Mouse (Mus musculus) stomach, postnatal 0 days (tissue): Measurements from ENCODE around the gene Thg1l. TPM values are rescaled to one million over a fixed set of nuclear protein-coding genes. Genes with fewer than 3 reads are reported as not detected.
A peak's percentile ranks its signal among the peaks of the same experiment; 100 is the strongest.

ENCODE experiments used
- ATAC-seq: fragments of 200-750 bp; cut with Nextera tagmentation; 2 replicates; pipeline ENCODE4 v1.8.0; 2017; ENCODE audit not compliant: low FRiP score, low TSS enrichment
- DNase-seq: peaks from one replicate; pipeline ENCODE4 v3.0.0-alpha.2; 2016; ENCODE audit warnings: low spot score
- H3K27ac ChIP-seq: fragments of 300-500 bp; sonication (generic); replicated peaks from 2 replicates; pipeline ENCODE4 v1.5.1; 2014; ENCODE audit warnings: mild to moderate bottlenecking, control low read depth
- H3K27me3 ChIP-seq: fragments of 300-500 bp; sonication (generic); 2 replicates; pipeline ENCODE4 v1.6.1; 2014; ENCODE audit warnings: low read length; ENCODE audit not compliant: control insufficient read depth, insufficient read depth
- H3K36me3 ChIP-seq: fragments of 300-500 bp; sonication (generic); 2 replicates; pipeline ENCODE4 v1.6.1; 2014; ENCODE audit warnings: low read length, mixed read lengths; ENCODE audit not compliant: control insufficient read depth, insufficient read depth
- H3K4me1 ChIP-seq: fragments of 300-500 bp; sonication (generic); replicated peaks from 2 replicates; pipeline ENCODE4 v1.6.1; 2014; ENCODE audit warnings: antibody characterized with exemption; ENCODE audit not compliant: control insufficient read depth, insufficient read depth
- H3K4me2 ChIP-seq: fragments of 300-500 bp; sonication (generic); replicated peaks from 2 replicates; pipeline ENCODE4 v1.6.1; 2014; ENCODE audit warnings: low read depth, mild to moderate bottlenecking, control low read depth, moderate library complexity
- H3K4me3 ChIP-seq: fragments of 300-500 bp; sonication (generic); 2 replicates; pipeline ENCODE4 v1.5.1; 2014; ENCODE audit warnings: low read depth, low read length, control low read depth
- H3K9ac ChIP-seq: fragments of 300-500 bp; sonication (generic); 2 replicates; pipeline ENCODE4 v1.6.1; 2014; ENCODE audit warnings: mild to moderate bottlenecking, low read length, control low read depth, mixed read lengths
- H3K9me3 ChIP-seq: fragments of 300-500 bp; sonication (generic); 2 replicates; pipeline ENCODE4 v1.6.1; 2016; ENCODE audit warnings: low read length; ENCODE audit not compliant: control insufficient read depth
- CTCF ChIP-seq: IDR thresholded peaks from 2 replicates; pipeline ENCODE4 v1.5.1; 2016; ENCODE audit warnings: antibody characterized with exemption, low read depth, mild to moderate bottlenecking, moderate library complexity
- EP300 ChIP-seq: optimal IDR thresholded peaks from 2 replicates; pipeline ENCODE3; 2016; ENCODE audit warnings: antibody characterized with exemption
- WGBS: fragments of 180-500 bp; shearing (Covaris S2); extraction: QIAGEN DNeasy Blood & Tissue Kit; methylation state at CpG from one replicate; pipeline ENCODE4 v1.1.7; 2014; 5-methylcytosine and 5-hydroxymethylcytosine counted together
- polyA plus RNA-seq: library from polyadenylated mRNA; unstranded; fragments of >200 nt; fragmentation: Nextera tagmentation; extraction: Ambion mirVana; gene quantifications from 2 replicates; pipeline ENCODE4 v1.2.1, GENCODE M21; 2015

Gene Thg1l
- polyA plus RNA-seq: 6.9 and 7.4 TPM in 2 replicates

- Histone ChIP-seq H3K4me2 (peak within 1 kb of the TSS; percentile 47), H3K9ac (peak within 1 kb of the TSS; percentile 50), H3K27ac (peak within 1 kb of the TSS; percentile 49; the same call in 1 of the 2 replicates), H3K4me3 (peak within 1 kb of the TSS; percentile 55), H3K36me3 (no peaks in the 10 kb centered on the region; the same call in 1 of the 2 replicates), H3K9me3 (no peaks in the 10 kb centered on the region), H3K4me1 (no peaks in the 10 kb centered on the region), H3K27me3 (no peaks in the 10 kb centered on the region)
- TF ChIP-seq EP300: peak; percentile 36
- TF ChIP-seq CTCF: peak; percentile 2; the same call in 1 of the 2 replicates
- DNase-seq (peak; percentile 93), ATAC-seq (peak; percentile 99)
- under 1% methylated on average over 32 of the region's 32 CpGs for WGBS
Measured at GRCm38 (mm10) chr11:45955127-45955627, at the start of gene Thg1l. TSS of gene Thg1l (minus strand) at chr11:45955494.

- WGBS: 51% methylated on average over 13 of the region's 13 CpGs
- ATAC-seq (no peak), DNase-seq (no peak)
- Histone ChIP-seq H3K4me2 (peak overlapping the region; percentile 42), H3K36me3 (no peaks in the 10 kb centered on the region), H3K27ac (no peak overlapping the region), H3K9me3 (no peaks in the 10 kb centered on the region), H3K9ac (no peak overlapping the region), H3K27me3 (no peaks in the 10 kb centered on the region), H3K4me3 (no peak overlapping the region), H3K4me1 (0 out of 2 replicates have a peak, but pooled peaks cover 4% of the 10 kb centered on the region)
- no peak for TF ChIP-seq EP300
- no peak for TF ChIP-seq CTCF
Measured at GRCm38 (mm10) chr11:45992087-45992486, 36.8 kb upstream of the Thg1l start.

GRCm38 (mm10) chr11:45991604-45992003 lies 36.3 kb upstream of the Thg1l start:
- H3K9me3 ChIP-seq: no peaks in the 10 kb centered on the region
- H3K36me3 ChIP-seq: no peaks in the 10 kb centered on the region
- DNase-seq (peak; percentile 44), ATAC-seq (0 out of 2 replicates have a peak, but pooled peaks have one; percentile 26)
- 0 out of 2 replicates have a peak overlapping the region, but pooled peaks have one; percentile 12 for H3K4me3 ChIP-seq
- H3K4me1 ChIP-seq: 0 out of 2 replicates have a peak, but pooled peaks cover 4% of the 10 kb centered on the region
- TF ChIP-seq EP300: no peak
- no peak for TF ChIP-seq CTCF
- 10% methylated on average over 16 of the region's 16 CpGs for WGBS
- H3K4me2 ChIP-seq: peak overlapping the region; percentile 42
- H3K27ac ChIP-seq: no peak overlapping the region
- H3K9ac ChIP-seq: 0 out of 2 replicates have a peak overlapping the region, but pooled peaks have one; percentile 23
- H3K27me3 ChIP-seq: no peaks in the 10 kb centered on the region

GRCm38 (mm10) chr11:45980893-45981253 lies 25.6 kb upstream of the Thg1l start:
- Histone ChIP-seq H3K4me3 (peak overlapping the region; percentile 50), H3K36me3 (no peaks in the 10 kb centered on the region), H3K27me3 (no peaks in the 10 kb centered on the region), H3K9ac (peak overlapping the region; percentile 84), H3K27ac (peak overlapping the region; percentile 56; the same call in 1 of the 2 replicates), H3K4me2 (peak overlapping the region; percentile 76), H3K9me3 (no peaks in the 10 kb centered on the region), H3K4me1 (no peaks in the 10 kb centered on the region)
- 40% methylated on average over 17 of the region's 19 CpGs for WGBS
- no peak; the same call in 1 of the 2 replicates for ATAC-seq
- DNase-seq: no peak
- TF ChIP-seq EP300: no peak
- TF ChIP-seq CTCF: no peak

- H3K27ac ChIP-seq: peak within 1 kb of the TSS; percentile 56; the same call in 1 of the 2 replicates
- H3K4me1 ChIP-seq: no peaks in the 10 kb centered on the region
- peak; percentile 70 for DNase-seq
- H3K9me3 ChIP-seq: no peaks in the 10 kb centered on the region
- peak within 1 kb of the TSS; percentile 84 for H3K9ac ChIP-seq
- H3K36me3 ChIP-seq: no peaks in the 10 kb centered on the region
- H3K4me2 ChIP-seq: peak within 1 kb of the TSS; percentile 76
- WGBS: 14% methylated on average over 64 of the region's 115 CpGs
- peak within 1 kb of the TSS; percentile 50 for H3K4me3 ChIP-seq
- TF ChIP-seq CTCF (peak; percentile 42), EP300 (no peak)
- peak; percentile 94 for ATAC-seq
- no peaks in the 10 kb centered on the region for H3K27me3 ChIP-seq
Measured at GRCm38 (mm10) chr11:45979946-45980892, 24.9 kb upstream of the Thg1l start, which contains the start of gene Sox30. TSS of gene Sox30 (plus strand) at chr11:45980310.
